Mouse (Mus musculus) hindbrain, postnatal 0 days (tissue): ENCODE measurements at regions not wholly inside any gene's neighbourhood (a gene's known extent, or its start where the extent isn't known, plus 50 kb on each side); places are given as distances from the start of the nearest gene placed in this dataset.
"Not testable (repeated sequence)": the region's sequence is repeated elsewhere in the genome, so short reads cannot be mapped to it uniquely, and the experiment has no call there.

Experiments used
- ATAC-seq: fragments of 200-750 bp; cut with Nextera tagmentation; 2 replicates; pipeline ENCODE4 v1.8.0; 2017; ENCODE audit warnings: mild to moderate bottlenecking, moderate TSS enrichment, moderate library complexity
- DNase-seq: peaks from one replicate; pipeline ENCODE4 v3.0.0-alpha.2; 2015; ENCODE audit warnings: low spot score
- H3K27ac ChIP-seq: fragments of 300-500 bp; sonication (generic); 2 replicates; pipeline ENCODE4 v1.5.1; 2014; ENCODE audit warnings: mild to moderate bottlenecking
- H3K27me3 ChIP-seq: fragments of 300-500 bp; sonication (generic); 2 replicates; pipeline ENCODE4 v1.6.1; 2014; ENCODE audit warnings: low read length, mixed read lengths; ENCODE audit not compliant: insufficient read depth
- H3K36me3 ChIP-seq: fragments of 300-500 bp; sonication (generic); 2 replicates; pipeline ENCODE4 v1.6.1; 2014; ENCODE audit warnings: low read length, mixed read lengths; ENCODE audit not compliant: insufficient read depth
- H3K4me1 ChIP-seq: fragments of 300-500 bp; sonication (generic); 2 replicates; pipeline ENCODE4 v1.6.1; 2014; ENCODE audit warnings: antibody characterized with exemption, low read length, mixed read lengths; ENCODE audit not compliant: insufficient read depth
- H3K4me2 ChIP-seq: fragments of 300-500 bp; sonication (generic); 2 replicates; pipeline ENCODE4 v1.6.1; 2014; ENCODE audit warnings: low read depth, mild to moderate bottlenecking, low read length, moderate library complexity, mixed read lengths
- H3K4me3 ChIP-seq: fragments of 300-500 bp; sonication (generic); 2 replicates; pipeline ENCODE4 v1.5.1; 2014; ENCODE audit warnings: low read length
- H3K9ac ChIP-seq: fragments of 300-500 bp; sonication (generic); replicated peaks from 2 replicates; pipeline ENCODE4 v1.6.1; 2014; ENCODE audit warnings: mild to moderate bottlenecking, low read length, moderate library complexity, mixed read lengths
- H3K9me3 ChIP-seq: fragments of 300-500 bp; sonication (generic); 2 replicates; pipeline ENCODE4 v1.6.1; 2016; ENCODE audit warnings: low read length, mixed read lengths
- CTCF ChIP-seq: IDR thresholded peaks from 2 replicates; pipeline ENCODE4 v1.5.1; 2016; ENCODE audit warnings: antibody characterized with exemption, control low read depth, low read depth
- WGBS: fragments of 180-500 bp; shearing (Covaris S2); extraction: QIAGEN DNeasy Blood & Tissue Kit; methylation state at CpG from one replicate; pipeline ENCODE4 v1.1.7; 2014; 5-methylcytosine and 5-hydroxymethylcytosine counted together

GRCm38 (mm10) chr16:56323828-56324227 is 119.7 kb downstream of the Impg2 start:
- not testable (repeated sequence) for H3K4me1 ChIP-seq, DNase-seq, H3K27me3 ChIP-seq, H3K9ac ChIP-seq, H3K27ac ChIP-seq, H3K9me3 ChIP-seq, H3K4me3 ChIP-seq, H3K36me3 ChIP-seq, H3K4me2 ChIP-seq, ATAC-seq
- 34% methylated on average over 3 of the region's 3 CpGs for WGBS

GRCm38 (mm10) chr16:56349415-56349814 is 128.3 kb upstream of the Abi3bp start:
- no peaks in the 10 kb centered on the region for H3K36me3 ChIP-seq
- no peak overlapping the region for H3K4me3 ChIP-seq
- H3K27me3 ChIP-seq, result no peaks in the 10 kb centered on the region
- no peak for TF ChIP-seq CTCF
- H3K9me3 ChIP-seq, result no peaks in the 10 kb centered on the region
- H3K9ac ChIP-seq, result no peak overlapping the region
- H3K27ac ChIP-seq, result no peak overlapping the region
- DNase-seq (no peak), ATAC-seq (no peak)
- no peaks in the 10 kb centered on the region for H3K4me1 ChIP-seq
- no peak overlapping the region for H3K4me2 ChIP-seq

DNA sequence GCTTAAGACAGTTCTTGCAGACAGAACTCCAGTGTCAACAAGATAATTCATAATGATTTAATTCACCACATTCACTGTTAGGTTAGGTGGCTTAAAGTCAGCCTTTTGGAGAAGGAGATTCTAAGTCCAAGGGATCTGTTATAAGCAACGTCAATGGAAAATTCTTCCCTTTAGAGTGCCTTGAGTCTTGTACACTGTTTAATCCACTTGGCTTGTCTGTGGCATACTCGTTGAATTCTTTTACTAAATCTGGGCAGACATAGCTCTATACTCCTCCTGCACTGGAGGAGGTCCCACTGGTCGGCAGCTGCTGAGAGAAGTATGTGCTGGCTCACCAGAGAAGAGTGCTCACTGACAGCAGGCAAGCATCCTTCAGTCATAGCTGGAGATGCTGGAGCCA is 124.8 kb upstream of the Abi3bp start:
- Histone ChIP-seq H3K36me3 (no peaks in the 10 kb centered on the region), H3K27me3 (no peaks in the 10 kb centered on the region), H3K4me1 (no peaks in the 10 kb centered on the region), H3K4me3 (no peak overlapping the region), H3K9ac (no peak overlapping the region), H3K9me3 (no peaks in the 10 kb centered on the region), H3K4me2 (no peak overlapping the region), H3K27ac (no peak overlapping the region)
- ATAC-seq (no peak), DNase-seq (no peak)
- WGBS, result 60% methylated on average over 3 of the region's 3 CpGs
- no peak for TF ChIP-seq CTCF

- no peak for ATAC-seq
- Histone ChIP-seq H3K9ac (no peak overlapping the region), H3K4me2 (no peak overlapping the region), H3K27ac (no peak overlapping the region), H3K4me1 (no peaks in the 10 kb centered on the region), H3K36me3 (no peaks in the 10 kb centered on the region), H3K27me3 (no peaks in the 10 kb centered on the region), H3K4me3 (no peak overlapping the region), H3K9me3 (no peaks in the 10 kb centered on the region)
- WGBS, result 72% methylated on average over 2 of the region's 2 CpGs
- DNase-seq, result no peak
- no peak for TF ChIP-seq CTCF
Observed at GRCm38 (mm10) chr16:56359101-56359500, 118.6 kb upstream of the Abi3bp start.

GRCm38 (mm10) chr16:56360992-56361391 is 116.7 kb upstream of the Abi3bp start:
- H3K9ac ChIP-seq, result no peak overlapping the region
- WGBS, result 33% methylated on average over 1 of the region's 1 CpGs
- H3K4me2 ChIP-seq, result no peak overlapping the region
- no peak overlapping the region for H3K4me3 ChIP-seq
- H3K9me3 ChIP-seq, result no peaks in the 10 kb centered on the region
- DNase-seq (peak; percentile 5), ATAC-seq (no peak)
- no peaks in the 10 kb centered on the region for H3K4me1 ChIP-seq
- H3K27me3 ChIP-seq, result no peaks in the 10 kb centered on the region
- TF ChIP-seq CTCF, result no peak
- no peaks in the 10 kb centered on the region for H3K36me3 ChIP-seq
- H3K27ac ChIP-seq, result no peak overlapping the region

DNA sequence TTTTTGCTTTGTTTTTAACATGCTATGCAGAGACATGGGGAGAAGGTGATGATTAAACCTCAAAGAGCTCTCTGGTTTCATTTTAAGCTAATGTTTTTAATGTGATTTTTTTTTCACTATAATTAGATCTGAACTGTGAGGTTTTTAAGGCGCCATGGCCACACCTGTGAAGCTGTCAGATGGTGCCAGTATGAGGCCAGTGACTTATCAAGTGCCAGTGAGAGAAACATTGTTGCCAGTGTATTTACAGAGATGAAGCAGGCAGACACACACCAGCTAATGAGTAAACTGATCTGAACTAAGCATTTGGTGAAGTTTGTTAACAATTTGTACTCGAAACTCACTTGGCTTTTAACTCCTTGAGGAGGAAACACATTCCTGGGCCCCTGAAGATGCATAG is 99.3 kb upstream of the Abi3bp start:
- 71% methylated on average over 2 of the region's 2 CpGs for WGBS

GRCm38 (mm10) chr16:56380680-56381079 is 97.0 kb upstream of the Abi3bp start:
- Histone ChIP-seq H3K4me1 (no peaks in the 10 kb centered on the region), H3K36me3 (no peaks in the 10 kb centered on the region), H3K9ac (no peak overlapping the region), H3K4me2 (no peak overlapping the region), H3K9me3 (no peaks in the 10 kb centered on the region), H3K27me3 (no peaks in the 10 kb centered on the region), H3K27ac (no peak overlapping the region), H3K4me3 (no peak overlapping the region)
- no peak for ATAC-seq
- WGBS, result 72% methylated on average over 4 of the region's 4 CpGs
- no peak for TF ChIP-seq CTCF
- DNase-seq, result no peak

More for the DNA sequence above, 99.3 kb upstream of the Abi3bp start:
- TF ChIP-seq CTCF, result no peak
- H3K9me3 ChIP-seq, result no peaks in the 10 kb centered on the region
- H3K4me3 ChIP-seq, result no peak overlapping the region
- no peak overlapping the region for H3K27ac ChIP-seq
- no peak for ATAC-seq
- no peaks in the 10 kb centered on the region for H3K4me1 ChIP-seq
- no peak for DNase-seq
- H3K4me2 ChIP-seq, result no peak overlapping the region
- no peaks in the 10 kb centered on the region for H3K36me3 ChIP-seq
- no peaks in the 10 kb centered on the region for H3K27me3 ChIP-seq
- no peak overlapping the region for H3K9ac ChIP-seq

- H3K4me3 ChIP-seq, result no peak overlapping the region
- no peak overlapping the region for H3K4me2 ChIP-seq
- no peak overlapping the region for H3K27ac ChIP-seq
- no peaks in the 10 kb centered on the region for H3K9me3 ChIP-seq
- ATAC-seq (no peak), DNase-seq (no peak)
- H3K36me3 ChIP-seq, result no peaks in the 10 kb centered on the region
- WGBS, result 79% methylated on average over 4 of the region's 4 CpGs
- no peak overlapping the region for H3K9ac ChIP-seq
- no peaks in the 10 kb centered on the region for H3K27me3 ChIP-seq
- H3K4me1 ChIP-seq, result no peaks in the 10 kb centered on the region
- TF ChIP-seq CTCF, result no peak
Observed at GRCm38 (mm10) chr16:56386539-56386938, 91.1 kb upstream of the Abi3bp start.
